Mouse (Mus musculus) bone marrow, adult 2 months (tissue): ENCODE results near the gene Klhl6. TPM values are rescaled to one million over a fixed set of nuclear protein-coding genes. Genes with fewer than 3 reads are reported as not detected.

Experiments used
- H3K27ac ChIP-seq: fragments of 200-500 bp; 2 replicates; pipeline ENCODE4 v1.5.1; 2012; ENCODE audit warnings: low read depth, mild to moderate bottlenecking, control low read depth, inconsistent platforms, low read length; ENCODE audit not compliant: control insufficient read depth, poor library complexity, insufficient read depth
- H3K4me1 ChIP-seq: fragments of 200-500 bp; 2 replicates; pipeline ENCODE4 v1.6.1; 2011; ENCODE audit warnings: low read length; ENCODE audit not compliant: control insufficient read depth, insufficient read depth
- H3K4me3 ChIP-seq: fragments of 200-500 bp; replicated peaks from 2 replicates; pipeline ENCODE3; 2011; ENCODE audit warnings: mild to moderate bottlenecking, low read depth, low read length, control low read depth; ENCODE audit not compliant: control insufficient read depth
- CTCF ChIP-seq: fragments of 200-500 bp; IDR thresholded peaks from 2 replicates; pipeline ENCODE4 v1.5.1; 2011; ENCODE audit warnings: low read length, control low read depth; ENCODE audit not compliant: control insufficient read depth, insufficient read depth
- POLR2A ChIP-seq: fragments of 200-500 bp; IDR thresholded peaks from 2 replicates; pipeline ENCODE4 v1.6.1; 2011; ENCODE audit warnings: low read depth, mild to moderate bottlenecking, control low read depth, low read length, borderline replicate concordance; ENCODE audit not compliant: control insufficient read depth
- WGBS: fragments of 180-500 bp; shearing (Covaris S2); methylation state at CpG from one replicate; pipeline ENCODE4 v1.1.7; 2018; 5-methylcytosine and 5-hydroxymethylcytosine counted together
- polyA plus RNA-seq: library from polyadenylated mRNA; stranded (reverse); fragments of >200 nt; gene quantifications from 2 replicates; pipeline ENCODE4 v1.2.4, GENCODE M21; 2011; ENCODE audit warnings: low replicate concordance; ENCODE audit not compliant: missing spikeins, insufficient read depth, insufficient read length

Klhl6 gene
- polyA plus RNA-seq, 1 experiment, result 52.8 TPM

DNA sequence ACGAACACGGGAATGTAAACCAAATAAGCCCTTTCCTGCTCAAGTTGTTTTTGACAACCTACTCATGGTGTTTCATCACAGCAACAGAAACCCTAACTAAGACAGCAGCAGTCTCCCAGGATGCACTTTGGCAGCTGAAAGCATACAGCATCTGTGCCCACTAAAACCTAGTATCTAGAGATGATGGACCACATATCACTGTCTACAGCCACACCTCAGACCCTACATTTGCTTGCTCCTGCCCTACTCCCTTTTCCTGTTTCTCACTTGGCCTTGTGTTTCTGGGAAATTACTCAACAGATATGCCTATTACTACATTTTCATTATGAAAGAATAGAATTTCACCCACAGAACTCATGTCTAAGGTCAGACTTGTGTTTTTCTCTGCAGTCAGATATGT, 70.3 kb downstream of the Klhl6 start:
- peak overlapping the region; percentile 30; the same call in 1 of the 2 replicates for H3K27ac ChIP-seq
- 31% methylated on average over 2 of the region's 2 CpGs for WGBS
- H3K4me1 ChIP-seq, result peaks cover 8% of the 10 kb centered on the region
- TF ChIP-seq POLR2A (no peak), CTCF (no peak)
- no peak overlapping the region for H3K4me3 ChIP-seq

DNA sequence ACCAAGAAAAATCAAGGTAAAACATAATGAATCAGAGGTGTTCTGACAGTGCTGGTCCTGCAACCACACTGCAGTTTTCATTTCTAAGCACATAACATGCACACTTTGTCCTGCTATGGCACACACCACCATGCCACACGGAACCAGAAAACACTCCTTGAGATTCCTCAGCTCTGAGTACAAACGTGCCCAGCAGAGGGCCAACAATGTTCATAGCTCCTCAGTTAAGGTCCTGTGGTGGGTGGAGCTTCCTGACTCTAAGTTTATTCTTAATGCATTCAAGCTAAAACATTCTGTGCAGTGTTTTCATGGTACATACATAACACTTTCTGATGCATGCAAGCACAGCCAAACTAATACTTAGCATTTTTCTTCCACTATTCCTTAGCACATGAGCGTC, 74.5 kb downstream of the Klhl6 start:
- H3K27ac ChIP-seq, result no peak overlapping the region
- TF ChIP-seq CTCF (peak; percentile 25; the same call in 1 of the 2 replicates), POLR2A (no peak)
- peaks cover 6% of the 10 kb centered on the region for H3K4me1 ChIP-seq
- no peak overlapping the region for H3K4me3 ChIP-seq
- WGBS, result 37% methylated on average over 3 of the region's 3 CpGs

GRCm38 (mm10) chr16:19907103-19907502, 75.7 kb downstream of the Klhl6 start:
- peaks cover 3% of the 10 kb centered on the region for H3K4me1 ChIP-seq
- WGBS, result 19% methylated on average over 2 of the region's 2 CpGs

DNA sequence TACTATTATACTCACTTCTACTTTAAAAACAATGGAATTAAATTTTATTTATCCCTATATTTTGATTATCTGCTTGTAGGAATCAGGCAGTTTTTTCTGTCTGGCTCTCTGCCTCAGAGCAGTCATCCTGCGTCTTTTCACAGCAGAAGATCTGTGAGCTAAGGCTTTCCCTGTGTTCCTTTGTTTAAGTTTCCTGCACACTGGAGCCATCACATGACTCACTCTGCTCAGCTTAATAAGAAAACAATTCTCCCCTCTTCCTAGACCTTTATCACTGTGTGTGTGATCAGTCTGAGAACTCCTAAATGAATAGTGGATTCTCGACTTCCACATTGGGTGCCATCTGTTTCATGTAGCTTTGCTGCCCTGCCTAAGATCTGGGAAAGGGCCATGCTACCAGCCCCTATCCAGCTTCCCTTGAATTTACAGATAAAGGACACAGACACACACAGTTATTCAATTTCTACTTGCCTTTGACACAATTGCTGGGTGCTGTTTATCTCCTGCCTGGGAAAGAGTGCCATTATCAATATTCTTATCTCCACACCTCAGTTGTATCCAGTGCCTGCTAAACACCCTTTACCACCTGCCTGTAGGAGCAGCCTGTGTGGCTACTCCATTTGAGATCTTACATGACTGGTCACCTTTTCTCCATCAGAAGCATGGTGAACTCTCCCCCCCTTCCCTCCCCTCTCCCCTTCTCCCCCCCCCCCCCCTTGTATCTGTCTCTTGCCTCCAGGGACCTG, 77.9 kb downstream of the Klhl6 start:
- 78% methylated on average over 2 of the region's 2 CpGs for WGBS
- Histone ChIP-seq H3K4me3 (no peak overlapping the region), H3K4me1 (no peaks in the 10 kb centered on the region; the same call in 1 of the 2 replicates), H3K27ac (no peak overlapping the region)
- no peak for TF ChIP-seq POLR2A
- no peak for TF ChIP-seq CTCF

More at GRCm38 (mm10) chr16:19907103-19907502, 75.7 kb downstream of the Klhl6 start:
- Histone ChIP-seq H3K4me3 (no peak overlapping the region), H3K27ac (no peak overlapping the region)
- no peak for TF ChIP-seq POLR2A
- TF ChIP-seq CTCF, result 0 out of 2 replicates have a peak, but pooled peaks have one; percentile 6

DNA sequence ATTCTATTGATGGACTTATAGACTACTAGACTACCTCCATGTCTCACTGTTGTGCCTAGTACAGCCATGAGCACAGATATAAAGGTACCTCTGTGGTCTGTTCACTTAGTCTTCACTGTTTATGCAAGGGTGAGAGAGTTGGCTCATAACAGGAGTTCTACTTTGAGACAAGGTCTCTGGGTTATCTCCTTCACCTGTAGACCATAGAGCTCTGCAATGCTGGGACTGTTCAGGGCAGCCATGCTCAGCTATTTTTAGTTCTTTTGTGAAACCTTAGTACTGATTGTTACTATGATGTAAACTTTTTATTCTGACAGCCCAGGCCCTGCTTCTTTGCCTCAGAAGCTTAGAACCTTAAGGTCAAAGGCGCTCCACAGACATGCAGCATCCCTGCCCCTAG, 79.0 kb downstream of the Klhl6 start:
- 89% methylated on average over 1 of the region's 1 CpGs for WGBS
- TF ChIP-seq POLR2A (no peak), CTCF (no peak)
- Histone ChIP-seq H3K27ac (no peak overlapping the region), H3K4me3 (no peak overlapping the region), H3K4me1 (no peaks in the 10 kb centered on the region; the same call in 1 of the 2 replicates)

Other genes starting within 250 kb of the Klhl6 start
- 3.3 and 7.9 TPM in 2 replicates for gene B3gnt5, start 222.8 kb downstream of the Klhl6 start, polyA plus RNA-seq
- 8.0 and 14.1 TPM in 2 replicates for gene Klhl24, start 114.5 kb upstream of the Klhl6 start, polyA plus RNA-seq
- 8.0 and 17.7 TPM in 2 replicates for gene Yeats2, start 158.0 kb upstream of the Klhl6 start, polyA plus RNA-seq